Mouse (Mus musculus) forebrain, embryonic 13.5 days (tissue): ENCODE measurements around the gene Dpp6. TPM values are rescaled to one million over a fixed set of nuclear protein-coding genes. Genes with fewer than 3 reads are reported as not detected.
A peak's percentile ranks its signal among the peaks of the same experiment; 100 is the strongest.
"Not testable (repeated sequence)": the region's sequence is repeated elsewhere in the genome, so short reads cannot be mapped to it uniquely, and the experiment has no call there.

Experiments used
- ATAC-seq: fragments of 200-750 bp; cut with Nextera tagmentation; 2 replicates; pipeline ENCODE4 v1.8.0; 2017
- H3K27ac ChIP-seq: fragments of 300-500 bp; sonication (generic); 2 replicates; pipeline ENCODE4 v1.5.1; 2015; ENCODE audit warnings: inconsistent platforms, mild to moderate bottlenecking, moderate library complexity
- H3K27me3 ChIP-seq: fragments of 300-500 bp; sonication (generic); 2 replicates; pipeline ENCODE4 v1.6.1; 2015; ENCODE audit warnings: mild to moderate bottlenecking, inconsistent platforms
- H3K36me3 ChIP-seq: fragments of 300-500 bp; sonication (generic); 2 replicates; pipeline ENCODE4 v1.6.1; 2015; ENCODE audit warnings: mild to moderate bottlenecking, inconsistent platforms; ENCODE audit not compliant: poor library complexity, severe bottlenecking
- H3K4me1 ChIP-seq: fragments of 300-500 bp; sonication (generic); 2 replicates; pipeline ENCODE4 v1.6.1; 2015; ENCODE audit warnings: inconsistent platforms
- H3K4me2 ChIP-seq: fragments of 300-500 bp; sonication (generic); 2 replicates; pipeline ENCODE4 v1.6.1; 2015; ENCODE audit warnings: inconsistent platforms, mild to moderate bottlenecking, moderate library complexity
- H3K4me3 ChIP-seq: fragments of 300-500 bp; sonication (generic); 2 replicates; pipeline ENCODE4 v1.5.1; 2015; ENCODE audit warnings: mild to moderate bottlenecking, inconsistent platforms
- H3K9ac ChIP-seq: fragments of 300-500 bp; sonication (generic); 2 replicates; pipeline ENCODE4 v1.6.1; 2015; ENCODE audit warnings: mild to moderate bottlenecking, inconsistent platforms
- H3K9me3 ChIP-seq: fragments of 300-500 bp; sonication (generic); replicated peaks from 2 replicates; pipeline ENCODE4 v1.6.1; 2016; ENCODE audit warnings: inconsistent platforms
- WGBS: fragments of 180-500 bp; shearing (Covaris S2); methylation state at CpG from one replicate; pipeline ENCODE4 v1.1.7; 2015; 5-methylcytosine and 5-hydroxymethylcytosine counted together
- polyA plus RNA-seq: library from polyadenylated mRNA; unstranded; fragments of >200 nt; fragmentation: Nextera tagmentation; extraction: Ambion mirVana; gene quantifications from 2 replicates; pipeline ENCODE4 v1.2.1, GENCODE M21; 2015

Gene Dpp6
- polyA plus RNA-seq, 1 experiment from 2014 or later = 16.5 TPM

- not testable (repeated sequence) for H3K4me1 ChIP-seq, H3K4me3 ChIP-seq, H3K27ac ChIP-seq, H3K36me3 ChIP-seq, H3K9me3 ChIP-seq, H3K27me3 ChIP-seq, H3K4me2 ChIP-seq, ATAC-seq, H3K9ac ChIP-seq
- 60% methylated on average over 1 of the region's 1 CpGs for WGBS
Measured at GRCm38 (mm10) chr5:27501338-27501737, 684.3 kb downstream of the Dpp6 start, which contains the start of gene Speer4b. Gene Speer4b (minus strand): TSS chr5:27501438.

GRCm38 (mm10) chr5:27518716-27519115, 701.7 kb downstream of the Dpp6 start:
- no peak overlapping the region for H3K4me2 ChIP-seq
- H3K4me1 ChIP-seq = no peaks in the 10 kb centered on the region
- H3K9ac ChIP-seq = no peak overlapping the region
- no peaks in the 10 kb centered on the region for H3K27me3 ChIP-seq
- H3K9me3 ChIP-seq = no peaks in the 10 kb centered on the region
- no peak overlapping the region for H3K4me3 ChIP-seq
- H3K36me3 ChIP-seq = no peaks in the 10 kb centered on the region
- H3K27ac ChIP-seq = no peak overlapping the region
- no peak for ATAC-seq

GRCm38 (mm10) chr5:27526906-27527305, 709.9 kb downstream of the Dpp6 start:
- H3K4me1 ChIP-seq = no peaks in the 10 kb centered on the region
- no peak overlapping the region for H3K4me3 ChIP-seq
- WGBS = 93% methylated on average over 1 of the region's 1 CpGs
- H3K9me3 ChIP-seq = no peaks in the 10 kb centered on the region
- no peak overlapping the region for H3K27ac ChIP-seq
- no peaks in the 10 kb centered on the region for H3K36me3 ChIP-seq
- H3K27me3 ChIP-seq = no peaks in the 10 kb centered on the region
- no peak overlapping the region for H3K4me2 ChIP-seq
- H3K9ac ChIP-seq = no peak overlapping the region
- no peak for ATAC-seq

DNA sequence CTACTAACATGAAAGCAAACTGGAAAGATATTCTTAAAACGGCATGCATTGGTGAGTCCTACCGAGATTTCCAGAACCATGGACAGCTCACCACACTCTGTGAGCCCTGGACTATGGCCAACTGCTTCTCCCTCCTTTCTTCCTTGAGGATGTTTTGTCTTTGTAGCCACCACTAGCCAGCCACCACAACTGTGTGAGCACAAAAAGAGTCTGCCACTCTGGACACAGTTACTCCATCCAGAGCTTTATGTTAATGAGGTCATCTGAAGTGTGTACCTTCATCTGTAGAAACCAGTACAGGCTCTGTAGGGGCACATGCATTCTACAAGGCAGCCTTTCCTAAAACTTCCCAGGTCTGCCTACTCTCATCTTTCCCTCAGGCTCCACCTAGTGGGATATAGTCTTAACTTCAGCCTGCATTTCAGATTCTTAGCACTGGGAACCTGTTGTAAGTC, 727.8 kb downstream of the Dpp6 start:
- no peaks in the 10 kb centered on the region for H3K4me1 ChIP-seq
- WGBS = 13% methylated on average over 2 of the region's 2 CpGs

GRCm38 (mm10) chr5:27549291-27549690, 732.3 kb downstream of the Dpp6 start:
- H3K27me3 ChIP-seq = no peaks in the 10 kb centered on the region
- H3K4me3 ChIP-seq = no peak overlapping the region
- no peaks in the 10 kb centered on the region for H3K36me3 ChIP-seq
- no peak overlapping the region for H3K9ac ChIP-seq
- WGBS = 87% methylated on average over 4 of the region's 4 CpGs
- H3K4me2 ChIP-seq = no peak overlapping the region
- no peak for ATAC-seq
- no peaks in the 10 kb centered on the region for H3K4me1 ChIP-seq
- no peaks in the 10 kb centered on the region for H3K9me3 ChIP-seq
- H3K27ac ChIP-seq = no peak overlapping the region

More for the DNA sequence above, 727.8 kb downstream of the Dpp6 start:
- no peak overlapping the region for H3K9ac ChIP-seq
- H3K27me3 ChIP-seq = no peaks in the 10 kb centered on the region
- H3K36me3 ChIP-seq = no peaks in the 10 kb centered on the region
- H3K9me3 ChIP-seq = no peaks in the 10 kb centered on the region
- peak; percentile 81 for ATAC-seq
- H3K27ac ChIP-seq = no peak overlapping the region
- H3K4me2 ChIP-seq = no peak overlapping the region
- H3K4me3 ChIP-seq = no peak overlapping the region

- 75% methylated on average over 7 of the region's 7 CpGs for WGBS
- H3K27ac ChIP-seq = no peak overlapping the region
Measured at GRCm38 (mm10) chr5:27565700-27566099, 748.7 kb downstream of the Dpp6 start.

DNA sequence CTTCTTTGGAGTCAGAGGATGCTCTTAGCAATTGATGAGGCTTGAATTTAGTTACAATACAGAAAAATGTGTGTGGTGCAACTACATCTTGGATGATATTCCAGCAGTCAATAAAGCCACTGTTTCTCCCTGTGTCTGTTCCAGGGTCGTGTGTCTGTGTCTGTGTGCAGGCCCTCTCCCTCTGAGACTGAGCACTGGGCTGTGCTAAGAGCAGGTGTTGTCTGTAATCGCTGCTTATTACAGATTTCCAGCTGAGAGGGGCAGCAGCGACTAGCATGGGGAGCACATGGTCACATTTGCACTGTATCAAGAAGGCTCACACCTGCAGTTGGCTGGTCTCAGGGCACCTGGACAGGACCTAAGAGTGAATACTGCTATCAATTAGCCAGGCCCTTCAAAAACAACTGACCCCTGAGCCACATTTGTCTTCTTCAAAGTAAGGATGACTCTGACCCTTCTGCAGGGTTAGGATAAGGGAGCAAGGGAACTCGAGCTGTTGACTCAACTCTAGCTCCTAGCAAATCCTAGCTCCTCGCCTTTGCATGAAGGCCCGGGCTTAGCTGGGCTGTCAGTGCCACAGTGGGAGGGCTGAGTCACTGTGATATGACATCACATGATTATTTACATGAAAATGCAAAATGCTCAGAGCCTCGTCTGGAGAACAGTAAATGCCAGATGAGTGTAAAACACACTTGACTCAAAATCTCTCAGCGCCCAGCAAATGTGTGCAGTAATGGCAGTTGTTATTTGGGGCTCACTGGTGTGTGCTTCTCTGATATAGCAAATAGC, 771.2 kb downstream of the Dpp6 start:
- H3K27me3 ChIP-seq = no peaks in the 10 kb centered on the region
- WGBS = 50% methylated on average over 8 of the region's 8 CpGs
- no peak overlapping the region for H3K4me2 ChIP-seq
- H3K4me3 ChIP-seq = no peak overlapping the region
- H3K27ac ChIP-seq = no peak overlapping the region
- peaks cover 10% of the 10 kb centered on the region; the same call in 1 of the 2 replicates for H3K4me1 ChIP-seq
- no peaks in the 10 kb centered on the region for H3K9me3 ChIP-seq
- no peak overlapping the region for H3K9ac ChIP-seq
- ATAC-seq = peak; percentile 30; the same call in 1 of the 2 replicates
- no peaks in the 10 kb centered on the region for H3K36me3 ChIP-seq

More at GRCm38 (mm10) chr5:27565700-27566099, 748.7 kb downstream of the Dpp6 start:
- no peaks in the 10 kb centered on the region for H3K27me3 ChIP-seq
- H3K4me2 ChIP-seq = no peak overlapping the region
- no peak for ATAC-seq
- H3K9me3 ChIP-seq = no peaks in the 10 kb centered on the region
- no peaks in the 10 kb centered on the region for H3K36me3 ChIP-seq
- no peaks in the 10 kb centered on the region for H3K4me1 ChIP-seq
- no peak overlapping the region for H3K9ac ChIP-seq
- no peak overlapping the region for H3K4me3 ChIP-seq

GRCm38 (mm10) chr5:27604132-27604531, 787.1 kb downstream of the Dpp6 start:
- no peak overlapping the region for H3K4me3 ChIP-seq
- H3K27ac ChIP-seq = no peak overlapping the region
- ATAC-seq = no peak; the same call in 1 of the 2 replicates
- no peak overlapping the region for H3K9ac ChIP-seq
- H3K9me3 ChIP-seq = no peaks in the 10 kb centered on the region
- H3K4me1 ChIP-seq = no peaks in the 10 kb centered on the region
- no peaks in the 10 kb centered on the region for H3K36me3 ChIP-seq
- WGBS = 85% methylated on average over 1 of the region's 1 CpGs
- H3K27me3 ChIP-seq = no peaks in the 10 kb centered on the region
- no peak overlapping the region for H3K4me2 ChIP-seq

DNA sequence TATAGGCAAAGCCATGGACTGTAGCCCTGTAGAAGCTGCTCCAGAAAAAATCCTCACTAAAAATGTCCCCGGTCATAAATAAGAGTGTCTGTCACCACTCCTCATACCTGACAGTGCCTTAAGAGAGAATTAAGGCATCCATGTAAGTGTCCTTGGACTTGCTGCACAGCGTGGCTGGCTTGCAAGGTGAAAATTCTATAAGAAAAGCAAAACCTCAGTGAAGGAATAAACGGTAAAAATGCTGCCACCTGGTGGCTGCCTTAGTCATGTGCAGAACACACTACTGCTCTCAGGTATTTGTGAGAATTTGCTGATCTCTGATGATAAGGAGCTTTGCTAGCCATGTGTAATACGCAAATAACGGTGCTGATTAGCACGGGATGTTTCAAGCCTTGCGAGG, 798.8 kb downstream of the Dpp6 start:
- WGBS = 36% methylated on average over 7 of the region's 7 CpGs
- H3K27ac ChIP-seq = no peak overlapping the region
- no peak overlapping the region for H3K9ac ChIP-seq
- peak; percentile 72 for ATAC-seq
- H3K4me2 ChIP-seq = no peak overlapping the region
- H3K9me3 ChIP-seq = no peaks in the 10 kb centered on the region
- no peaks in the 10 kb centered on the region for H3K36me3 ChIP-seq
- no peaks in the 10 kb centered on the region for H3K27me3 ChIP-seq
- H3K4me3 ChIP-seq = no peak overlapping the region
- no peaks in the 10 kb centered on the region for H3K4me1 ChIP-seq

DNA sequence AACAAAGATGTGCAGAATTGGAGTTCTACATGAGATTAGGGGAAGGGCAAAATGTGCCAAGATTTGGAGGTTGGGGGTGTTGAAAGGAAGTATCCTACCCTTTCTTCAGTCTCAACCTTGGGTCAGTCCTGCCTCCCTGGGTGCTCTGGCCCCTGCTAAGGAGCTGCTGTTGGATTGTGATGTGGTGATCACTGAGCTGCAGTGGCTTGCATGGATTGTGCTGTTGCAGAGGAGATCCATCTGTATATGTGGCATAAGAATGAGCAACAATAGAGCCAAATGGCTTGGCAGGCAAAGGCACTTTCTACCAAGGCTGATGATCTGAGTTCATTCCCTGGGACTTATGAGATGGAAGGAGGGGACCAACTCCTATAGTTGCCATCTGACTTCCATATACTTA, 804.8 kb downstream of the Dpp6 start:
- no peak overlapping the region for H3K27ac ChIP-seq
- no peak for ATAC-seq

GRCm38 (mm10) chr5:27623876-27624275, 806.9 kb downstream of the Dpp6 start:
- Histone ChIP-seq H3K27ac (no peak overlapping the region), H3K9ac (no peak overlapping the region), H3K36me3 (no peaks in the 10 kb centered on the region), H3K4me1 (no peaks in the 10 kb centered on the region), H3K4me2 (no peak overlapping the region), H3K9me3 (no peaks in the 10 kb centered on the region), H3K27me3 (no peaks in the 10 kb centered on the region), H3K4me3 (no peak overlapping the region)
- WGBS = 71% methylated on average over 1 of the region's 1 CpGs
- ATAC-seq = no peak

More for the DNA sequence above, 804.8 kb downstream of the Dpp6 start:
- Histone ChIP-seq H3K4me2 (no peak overlapping the region), H3K4me3 (no peak overlapping the region), H3K9ac (no peak overlapping the region), H3K9me3 (no peaks in the 10 kb centered on the region), H3K4me1 (no peaks in the 10 kb centered on the region), H3K27me3 (no peaks in the 10 kb centered on the region), H3K36me3 (no peaks in the 10 kb centered on the region)

DNA sequence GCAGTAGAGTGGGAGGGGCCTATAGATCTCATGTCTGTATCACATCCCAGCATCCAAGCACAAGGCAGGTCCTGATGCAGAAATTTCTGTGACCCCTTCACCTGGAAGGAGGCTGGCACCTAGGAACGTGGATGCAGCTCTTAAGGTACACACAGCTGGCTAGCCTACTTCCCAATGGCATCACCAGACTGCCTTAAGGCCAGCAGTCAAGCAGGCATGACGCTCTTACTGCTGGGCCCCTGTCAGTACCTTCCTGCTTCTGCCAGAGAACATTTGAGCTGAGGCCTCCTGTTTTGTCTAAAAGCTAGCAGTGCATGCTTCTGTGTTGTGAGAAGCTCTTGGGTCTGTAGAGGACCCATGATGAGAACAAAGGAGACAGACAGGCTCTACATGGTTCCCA, 815.1 kb downstream of the Dpp6 start:
- Histone ChIP-seq H3K36me3 (peaks cover 3% of the 10 kb centered on the region; the same call in 1 of the 2 replicates), H3K27ac (no peak overlapping the region), H3K4me2 (no peak overlapping the region), H3K4me1 (no peaks in the 10 kb centered on the region), H3K9me3 (no peaks in the 10 kb centered on the region), H3K4me3 (no peak overlapping the region), H3K9ac (no peak overlapping the region), H3K27me3 (no peaks in the 10 kb centered on the region)
- whole genome bisulfite sequencing = 84% methylated on average over 2 of the region's 2 CpGs
- no peak for ATAC-seq

DNA sequence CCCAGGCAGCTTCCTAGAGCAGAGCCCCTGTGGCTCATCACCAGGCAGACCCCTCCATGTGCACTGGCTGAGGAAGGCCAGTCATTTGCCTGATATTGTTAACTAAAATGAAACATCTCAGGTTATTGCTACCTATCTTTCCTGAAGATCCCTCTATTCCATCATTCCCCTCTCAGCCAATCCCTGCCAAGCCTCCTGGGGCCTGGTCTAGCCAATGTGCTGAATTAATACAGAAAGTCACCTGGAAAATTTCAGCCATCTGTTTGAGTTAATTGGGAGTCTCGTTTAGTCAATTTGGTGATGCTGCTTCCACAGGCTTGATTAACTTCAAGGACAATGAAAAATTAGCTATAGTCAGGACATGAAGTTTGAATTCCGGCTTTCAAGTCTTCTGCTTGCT, 818.9 kb downstream of the Dpp6 start:
- no peaks in the 10 kb centered on the region for H3K9me3 ChIP-seq
- no peak for ATAC-seq
- H3K4me2 ChIP-seq = no peak overlapping the region
- no peaks in the 10 kb centered on the region for H3K27me3 ChIP-seq
- no peak overlapping the region for H3K27ac ChIP-seq
- no peak overlapping the region for H3K9ac ChIP-seq
- no peak overlapping the region for H3K4me3 ChIP-seq
- H3K36me3 ChIP-seq = peaks cover 3% of the 10 kb centered on the region; the same call in 1 of the 2 replicates
- 63% methylated on average over 2 of the region's 2 CpGs for WGBS
- H3K4me1 ChIP-seq = no peaks in the 10 kb centered on the region
